Comparison of ENCODE assay signal across 8 mouse cellular contexts in the genomic region with DNA sequence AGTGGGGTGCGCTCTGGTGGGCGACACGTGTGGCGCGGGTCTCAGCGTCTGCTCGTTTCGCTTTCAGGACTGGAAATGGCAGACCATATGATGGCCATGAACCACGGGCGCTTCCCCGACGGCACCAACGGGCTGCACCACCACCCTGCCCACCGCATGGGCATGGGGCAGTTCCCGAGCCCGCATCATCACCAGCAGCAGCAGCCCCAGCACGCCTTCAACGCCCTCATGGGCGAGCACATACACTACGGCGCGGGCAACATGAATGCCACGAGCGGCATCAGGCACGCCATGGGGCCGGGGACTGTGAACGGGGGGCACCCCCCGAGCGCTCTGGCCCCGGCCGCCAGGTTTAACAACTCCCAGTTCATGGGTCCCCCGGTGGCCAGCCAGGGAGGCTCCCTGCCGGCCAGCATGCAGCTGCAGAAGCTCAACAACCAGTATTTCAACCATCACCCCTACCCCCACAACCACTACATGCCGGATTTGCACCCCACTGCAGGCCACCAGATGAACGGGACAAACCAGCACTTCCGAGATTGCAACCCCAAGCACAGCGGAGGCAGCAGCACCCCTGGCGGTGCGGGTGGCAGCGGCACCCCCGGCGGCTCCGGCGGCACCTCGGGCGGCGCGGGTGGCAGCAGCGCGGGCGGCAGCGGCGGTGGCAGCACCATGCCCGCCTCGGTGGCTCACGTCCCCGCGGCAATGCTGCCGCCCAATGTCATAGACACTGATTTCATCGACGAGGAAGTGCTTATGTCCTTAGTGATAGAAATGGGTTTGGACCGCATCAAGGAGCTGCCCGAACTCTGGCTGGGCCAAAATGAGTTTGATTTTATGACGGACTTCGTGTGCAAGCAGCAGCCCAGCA. TPM values are rescaled to one million over a fixed set of nuclear protein-coding genes. Genes with fewer than 3 reads are reported as not detected.
DNase-seq lines count a peak whose midpoint lies in the region; ATAC-seq and TF ChIP-seq lines count a peak whose summit lies in the region.

No protein-coding gene starts in this region.

- H3K27me3 ChIP-seq in CH12.LX (replicated peaks): no peaks in the 10 kb centered on the region
- H3K27me3 ChIP-seq in forebrain, postnatal 0 days (ENCODE audit: insufficient read depth, low read length): no peaks in the 10 kb centered on the region
- no peaks in the 10 kb centered on the region for H3K27me3 ChIP-seq in lung, postnatal 0 days (replicated peaks; ENCODE audit: insufficient read depth, low read length)

- peaks cover 8 to 34% of the 10 kb centered on the region in 2 experiments; a peak in 3 of 4 replicates for H3K4me1 ChIP-seq in CH12.LX (ENCODE audit: control insufficient read depth in 1 of 2, insufficient read depth in 2 of 2)
- H3K4me1 ChIP-seq in forebrain, postnatal 0 days (ENCODE audit: insufficient read depth): peaks cover 8% of the 10 kb centered on the region; the same call in 1 of the 2 replicates
- H3K4me1 ChIP-seq in lung, postnatal 0 days (ENCODE audit: insufficient read depth, low read depth, low read length): no peaks in the 10 kb centered on the region; the same call in 1 of the 2 replicates

- WGBS in forebrain, postnatal 0 days: under 1% methylated on average over 65 of the region's 65 CpGs
- under 1% methylated on average over 48 of the region's 65 CpGs for WGBS in lung, postnatal 0 days

- ATAC-seq in forebrain, postnatal 0 days: peak; percentile 21
- 0 out of 2 replicates have a peak, but pooled peaks have one; percentile 1 for ATAC-seq in lung, postnatal 0 days

- no peaks in the 10 kb centered on the region for H3K9me3 ChIP-seq in CH12.LX (replicated peaks; ENCODE audit: low read length)
- H3K9me3 ChIP-seq in forebrain, postnatal 0 days (ENCODE audit: low read length): no peaks in the 10 kb centered on the region
- H3K9me3 ChIP-seq in lung, postnatal 0 days (ENCODE audit: low read length): no peaks in the 10 kb centered on the region

- DNase-seq in CH12.LX (ENCODE audit: extremely low read depth): peak; percentile 55
- peak; percentile 28 for DNase-seq in c-Kit-negative CD71-positive TER-119-positive erythroid progenitor cells, embryonic 14.5 days (ENCODE audit: low read depth, low spot score)
- DNase-seq in forebrain, postnatal 0 days: peak; percentile 79
- DNase-seq in heart, postnatal 4 days: peak; percentile 82
- DNase-seq in layer of hippocampus, postnatal 10 days (ENCODE audit: low spot score in 2 of 2): peak; percentile 82 to 86
- DNase-seq in lung, postnatal 0 days (ENCODE audit: low spot score): peak; percentile 73
- DNase-seq in ovary, postnatal 10 days (ENCODE audit: low spot score): peak; percentile 46
- DNase-seq in thymus, postnatal 10 days (ENCODE audit: low spot score in 2 of 2): peak; percentile 84 to 89

- peak overlapping the region; percentile 92 for H3K27ac ChIP-seq in CH12.LX (ENCODE audit: insufficient read depth, low read depth)
- peak overlapping the region; percentile 99 for H3K27ac ChIP-seq in forebrain, postnatal 0 days (ENCODE audit: low read depth, low read length)
- peak overlapping the region; percentile 99 for H3K27ac ChIP-seq in lung, postnatal 0 days (ENCODE audit: low read length)

- no peak for TF ChIP-seq EP300 in CH12.LX (IDR thresholded peaks at IDR 0.05; ENCODE audit: low read length)
- no peak for TF ChIP-seq EP300 in lung, postnatal 0 days (IDR thresholded peaks at IDR 0.05)

- peaks cover 23% of the 10 kb centered on the region for H3K79me2 ChIP-seq in CH12.LX (replicated peaks; ENCODE audit: control insufficient read depth, extremely low read depth, insufficient read depth, poor library complexity, severe bottlenecking)

- dilution Hi-C loops in CH12.LX (cut with MboI; ENCODE audit: extremely low pct_ligation_motif_present, extremely low pct_unique_long_range_greater_than_20kb, low sequenced_read_pairs): no loop called here

- peak; percentile 31 for TF ChIP-seq RAD21 in CH12.LX (IDR thresholded peaks at IDR 0.05; ENCODE audit: low read depth, low read length)

- peak overlapping the region; percentile 70 to 93 (median 78) for H3K4me3 ChIP-seq in CH12.LX (replicated peaks in 1 of 3; ENCODE audit: low read depth in 2 of 3, low read length in 2 of 3, poor library complexity in 1 of 3)
- H3K4me3 ChIP-seq in forebrain, postnatal 0 days (ENCODE audit: low read depth, low read length): peak overlapping the region; percentile 96
- peak overlapping the region; percentile 89 for H3K4me3 ChIP-seq in lung, postnatal 0 days (ENCODE audit: low read depth, low read length)

- peak overlapping the region; percentile 75 for H3K4me2 ChIP-seq in CH12.LX (ENCODE audit: insufficient read depth, low read depth, poor library complexity, severe bottlenecking)
- peak overlapping the region; percentile 73 for H3K4me2 ChIP-seq in forebrain, postnatal 0 days (ENCODE audit: low read depth)
- H3K4me2 ChIP-seq in lung, postnatal 0 days (replicated peaks; ENCODE audit: low read depth, low read length): peak overlapping the region; percentile 83

- H3K9ac ChIP-seq in CH12.LX (ENCODE audit: insufficient read depth, low read depth): peak overlapping the region; percentile 98
- peak overlapping the region; percentile 97 for H3K9ac ChIP-seq in forebrain, postnatal 0 days
- peak overlapping the region; percentile 91 for H3K9ac ChIP-seq in lung, postnatal 0 days (replicated peaks; ENCODE audit: low read depth)

- TF ChIP-seq CTCF in CH12.LX (conservative IDR thresholded peaks at IDR 0.05 in 1 of 2, IDR thresholded peaks at IDR 0.05 in 1 of 2; ENCODE audit: low read depth in 2 of 2, low read length in 2 of 2): peak in 1 of 2 experiments; percentile 47; a peak in 1 of 4 replicates
- peak; percentile 66 for TF ChIP-seq CTCF in forebrain, postnatal 0 days (IDR thresholded peaks at IDR 0.05; ENCODE audit: low read depth)
- TF ChIP-seq CTCF in lung, postnatal 0 days (IDR thresholded peaks at IDR 0.05): peak; percentile 66

- no peak; the same call in 1 of the 2 replicates for TF ChIP-seq POLR2A in CH12.LX (IDR thresholded peaks at IDR 0.05; ENCODE audit: low read depth, low read length)

- in situ Hi-C loops in CH12.LX (cut with MboI; ENCODE audit: low pct_ligation_motif_present, low pct_unique_long_range_greater_than_20kb, low sequenced_read_pairs): loop anchor here (5.0 to 25.0 kb wide), 4 partner anchors 42 to 737 kb away; no protein-coding TSS in a partner anchor

- peaks cover 11 to 22% of the 10 kb centered on the region in 2 experiments for H3K36me3 ChIP-seq in CH12.LX (replicated peaks in 1 of 2; ENCODE audit: control insufficient read depth in 1 of 2, insufficient read depth in 1 of 2, low read length in 1 of 2)
- H3K36me3 ChIP-seq in forebrain, postnatal 0 days (ENCODE audit: insufficient read depth): no peaks in the 10 kb centered on the region
- H3K36me3 ChIP-seq in lung, postnatal 0 days (ENCODE audit: insufficient read depth, low read length): no peaks in the 10 kb centered on the region

TF ChIP-seq in CH12.LX, 34 proteins besides CTCF, POLR2A, EP300 and RAD21:
- TF ChIP-seq USF2 (conservative IDR thresholded peaks at IDR 0.05; ENCODE audit: low read depth, low read length) (no peak), UBTF (IDR thresholded peaks at IDR 0.05; ENCODE audit: low read depth, low read length) (no peak), PAX5 (IDR thresholded peaks at IDR 0.05; ENCODE audit: low read length) (no peak), ELF1 (IDR thresholded peaks at IDR 0.05; ENCODE audit: low read depth, low read length) (0 out of 2 replicates have a peak, but pooled peaks have one; percentile 50), SIN3A (IDR thresholded peaks at IDR 0.05; ENCODE audit: low read length) (peak; percentile 23; the same call in 1 of the 2 replicates), SMC3 (IDR thresholded peaks at IDR 0.05; ENCODE audit: low read depth, low read length) (peak; percentile 33; the same call in 1 of the 2 replicates), E2F4 (IDR thresholded peaks at IDR 0.05; ENCODE audit: insufficient replicate concordance, low read depth, low read length) (no peak)

RNA-seq across cellular contexts. Expression of gene Cited2, which starts 1.1 kb away (rescaled TPM):
- total RNA-seq in CH12.LX (2012; rRNA removed) (25.3 and 28.6 TPM in 2 replicates), CH12.LX (2014; rRNA removed) (22.6 and 23.7 TPM in 2 replicates)
- polyA plus RNA-seq in CH12.LX (2012; ENCODE audit: insufficient read length, low read depth): 119 and 149 TPM in 2 replicates
- 66.1 and 82.8 TPM in 2 replicates for total RNA-seq in forebrain, postnatal 0 days (2014; rRNA removed)
- polyA plus RNA-seq in forebrain, postnatal 0 days (2015; fragmentation: Nextera tagmentation; extraction: Ambion mirVana): 51.6 and 57.7 TPM in 2 replicates
- 10 to 100 TPM; 20.9 to 22.8 TPM for total RNA-seq in heart, postnatal 4 days (2021)
- total RNA-seq in layer of hippocampus, postnatal 10 days (2021): 10 to 100 TPM; 27.5 to 37.9 TPM
- polyA plus RNA-seq in lung, postnatal 0 days (2015; fragmentation: Nextera tagmentation; extraction: Ambion mirVana): 53.4 and 57.9 TPM in 2 replicates

Comparison
In these comparisons a context has a peak if more than half of its experiments do, and no peak if none do; other contexts are left out.
1. Peak in every context shown above with its lines: DNase-seq, ATAC-seq, H3K4me3 ChIP-seq and H3K27ac ChIP-seq.
2. DNase-seq: peak in every context shown above with its lines; median percentile 86 in thymus, postnatal 10 days; 84 in layer of hippocampus, postnatal 10 days; 82 in heart, postnatal 4 days; 79 in forebrain, postnatal 0 days; 73 in lung, postnatal 0 days; 55 in CH12.LX; 46 in ovary, postnatal 10 days; 28 in c-Kit-negative CD71-positive TER-119-positive erythroid progenitor cells, embryonic 14.5 days.